24 mouse cellular contexts compared by ENCODE assay signal in the genomic region with DNA sequence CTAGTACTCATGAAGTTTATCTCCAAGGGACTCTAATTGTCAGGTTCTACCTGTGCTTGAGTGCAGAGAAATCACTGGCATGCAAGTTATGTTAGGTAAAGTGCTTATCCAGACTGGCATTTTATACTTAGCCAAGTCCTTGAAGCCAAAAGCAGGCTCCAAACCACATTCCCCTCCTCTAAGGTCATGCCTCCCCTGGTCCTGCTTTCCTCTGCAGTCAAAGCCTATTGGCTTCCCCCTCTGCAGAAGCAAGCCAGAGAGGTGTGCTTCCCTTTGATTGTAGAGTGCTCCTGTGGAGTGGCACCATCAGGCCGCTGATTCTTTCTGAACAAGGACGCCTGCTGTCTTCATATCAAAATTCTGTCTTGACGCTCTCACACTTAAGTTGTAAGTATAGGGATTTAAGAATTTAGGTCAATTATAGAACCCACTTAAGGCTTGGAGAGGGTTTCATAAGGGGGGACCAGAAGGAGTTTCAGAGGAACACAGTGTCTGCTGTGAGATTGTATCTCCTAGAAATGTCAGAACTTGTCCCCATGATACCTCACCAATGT. TPM values are rescaled to one million over a fixed set of nuclear protein-coding genes. Genes with fewer than 3 reads are reported as not detected.
A peak's percentile ranks its signal among the peaks of the same experiment; 100 is the strongest.
DNase-seq lines count a peak whose midpoint lies in the region; ATAC-seq lines count a peak whose summit lies in the region.
"Had no signal": no experiment of that assay in that cellular context is flagged by ENCODE, and none has a peak within 500 bp of the region (broad histone marks: within the 10 kb centered on the region; RNA-seq: fewer than 3 reads in every experiment).

No protein-coding gene starts in this region.

- DNase-seq in heart, adult 9 months (ENCODE audit: low spot score in 2 of 2): no peak
- DNase-seq in heart, postnatal 10 days: peak; percentile 53 to 59
- peak; percentile 73 for DNase-seq in lung, postnatal 36 days
- DNase-seq: adrenal gland, postnatal 36 days; B cell, adult 2 months; cerebellum, adult 9-10 months; forebrain, postnatal 0 days; gastrocnemius, postnatal 36 days; kidney, adult 11 months; kidney, postnatal 36 days; liver, embryonic 13.5 days had no signal

- no peaks in the 10 kb centered on the region for H3K27me3 ChIP-seq in heart, embryonic 13.5 days (replicated peaks)
- H3K27me3 ChIP-seq in lung, embryonic 15.5 days: no peaks in the 10 kb centered on the region
- H3K27me3 ChIP-seq in forebrain, embryonic 13.5 days: peaks cover 63% of the 10 kb centered on the region
- H3K27me3 ChIP-seq: CH12.LX; kidney, embryonic 15.5 days; liver, embryonic 13.5 days had no signal

- peak overlapping the region; percentile 80 for H3K27ac ChIP-seq in heart, embryonic 13.5 days (replicated peaks)
- H3K27ac ChIP-seq in lung, embryonic 15.5 days: peak overlapping the region; percentile 72
- H3K27ac ChIP-seq in forebrain, embryonic 13.5 days: no peak overlapping the region
- H3K27ac ChIP-seq: embryonic facial prominence, embryonic 10.5 days; hindbrain, postnatal 0 days; kidney, embryonic 15.5 days; limb, embryonic 13.5 days; liver, embryonic 13.5 days; midbrain, embryonic 10.5 days had no signal

- H3K4me3 ChIP-seq in heart, embryonic 13.5 days: no peak overlapping the region
- no peak overlapping the region for H3K4me3 ChIP-seq in lung, embryonic 15.5 days
- H3K4me3 ChIP-seq in forebrain, embryonic 13.5 days: no peak overlapping the region
- H3K4me3 ChIP-seq: embryonic facial prominence, embryonic 10.5 days; kidney, embryonic 15.5 days; limb, embryonic 13.5 days; liver, embryonic 13.5 days; midbrain, embryonic 10.5 days had no signal

- H3K9me3 ChIP-seq in heart, embryonic 13.5 days: peaks cover 8% of the 10 kb centered on the region; the same call in 1 of the 2 replicates
- peaks cover 2% of the 10 kb centered on the region; the same call in 1 of the 2 replicates for H3K9me3 ChIP-seq in lung, embryonic 15.5 days
- H3K9me3 ChIP-seq in forebrain, embryonic 13.5 days (replicated peaks): peaks cover 14% of the 10 kb centered on the region; the same call in 1 of the 2 replicates
- H3K9me3 ChIP-seq: G1E; kidney, embryonic 15.5 days; liver, embryonic 13.5 days; midbrain, embryonic 10.5 days had no signal

- intact Hi-C loops in heart, postnatal 10 days (cut with DNase I): no loop called here

- H3K9ac ChIP-seq in heart, embryonic 13.5 days: no peak overlapping the region
- H3K9ac ChIP-seq in lung, embryonic 15.5 days: no peak overlapping the region
- no peak overlapping the region for H3K9ac ChIP-seq in forebrain, embryonic 13.5 days
- H3K9ac ChIP-seq: forebrain, postnatal 0 days; kidney, embryonic 15.5 days; limb, embryonic 13.5 days; liver, embryonic 13.5 days had no signal

- H3K4me2 ChIP-seq in heart, embryonic 13.5 days: 0 out of 2 replicates have a peak overlapping the region, but pooled peaks have one; percentile 16
- 0 out of 2 replicates have a peak overlapping the region, but pooled peaks have one; percentile 3 for H3K4me2 ChIP-seq in lung, embryonic 15.5 days
- no peak overlapping the region for H3K4me2 ChIP-seq in forebrain, embryonic 13.5 days
- H3K4me2 ChIP-seq: kidney, embryonic 15.5 days; limb, embryonic 13.5 days; liver, embryonic 13.5 days had no signal

- no peak for ATAC-seq in heart, embryonic 13.5 days (ENCODE audit: extremely low read depth, insufficient number of reproducible peaks, low FRiP score, low TSS enrichment)
- peak; percentile 69 for ATAC-seq in lung, embryonic 15.5 days (ENCODE audit: borderline replicate concordance, extremely low read depth, low FRiP score, low TSS enrichment)
- no peak for ATAC-seq in forebrain, embryonic 13.5 days
- ATAC-seq in monocyte, adult 5-6 weeks (replicated peaks; ENCODE audit: insufficient number of reproducible peaks, low FRiP score, low TSS enrichment, poor library complexity, severe bottlenecking): no peak
- ATAC-seq: forebrain, postnatal 0 days; hindbrain, postnatal 0 days; midbrain, embryonic 16.5 days; Patski had no signal

- H3K4me1 ChIP-seq in heart, embryonic 13.5 days: peaks cover 71% of the 10 kb centered on the region
- H3K4me1 ChIP-seq in lung, embryonic 15.5 days: peaks cover 29% of the 10 kb centered on the region
- peaks cover 33% of the 10 kb centered on the region for H3K4me1 ChIP-seq in forebrain, embryonic 13.5 days

- no peaks in the 10 kb centered on the region for H3K36me3 ChIP-seq in heart, embryonic 13.5 days
- H3K36me3 ChIP-seq in lung, embryonic 15.5 days: no peaks in the 10 kb centered on the region
- H3K36me3 ChIP-seq in forebrain, embryonic 13.5 days (ENCODE audit: poor library complexity, severe bottlenecking): no peaks in the 10 kb centered on the region
- H3K36me3 ChIP-seq: embryonic facial prominence, embryonic 10.5 days; G1E; kidney, embryonic 15.5 days; limb, embryonic 13.5 days; liver, embryonic 13.5 days; midbrain, embryonic 10.5 days had no signal

- WGBS in heart, embryonic 13.5 days: 43% methylated on average over 3 of the region's 3 CpGs
- WGBS in lung, embryonic 15.5 days: 62% methylated on average over 3 of the region's 3 CpGs
- 84% methylated on average over 3 of the region's 3 CpGs for WGBS in forebrain, embryonic 13.5 days

RNA-seq across cellular contexts. Expression of a gene that starts 11.6 kb away (rescaled TPM):
- 12.6 and 16.4 TPM in 2 replicates for polyA plus RNA-seq in heart, embryonic 13.5 days (2015; fragmentation: Nextera tagmentation; extraction: Ambion mirVana)
- total RNA-seq in heart, postnatal 10 days (2021): 100 to 1,000 TPM; 498 to 553 TPM
- polyA plus RNA-seq in lung, embryonic 15.5 days (2015; fragmentation: Nextera tagmentation; extraction: Ambion mirVana): 6.4 and 7.9 TPM in 2 replicates
- 1.4 and 1.5 TPM in 2 replicates for polyA plus RNA-seq in forebrain, embryonic 13.5 days (2015; fragmentation: Nextera tagmentation; extraction: Ambion mirVana)
- 29.6 to 53.4 TPM (median 30.5 TPM) in 3 replicates for total RNA-seq in monocyte, adult 5-6 weeks (2017)
- total RNA-seq: G1E had no signal
- polyA plus RNA-seq: G1E, Patski had no signal

Comparison
In these comparisons a context has a peak if more than half of its experiments do, and no peak if none do; other contexts are left out.
1. DNase-seq: peak in heart, postnatal 10 days (2 of 2) and lung, postnatal 36 days (single experiment); none in heart, adult 9 months (0 of 2).